Mouse (Mus musculus) liver, postnatal 0 days (tissue): ENCODE measurements around the gene Kdm5a. TPM values are rescaled to one million over a fixed set of nuclear protein-coding genes. Genes with fewer than 3 reads are reported as not detected.

ENCODE experiments used
- ATAC-seq: fragments of 200-750 bp; cut with Nextera tagmentation; 2 replicates; pipeline ENCODE4 v1.8.0; 2017; ENCODE audit warnings: mild to moderate bottlenecking, moderate library complexity
- DNase-seq: peaks from one replicate; pipeline ENCODE4 v3.0.0-alpha.2; 2016
- H3K27ac ChIP-seq: fragments of 300-500 bp; sonication (generic); 2 replicates; pipeline ENCODE4 v1.5.1; 2014; ENCODE audit warnings: antibody characterized with exemption, moderate library complexity, mild to moderate bottlenecking, low read depth
- H3K27me3 ChIP-seq: fragments of 300-500 bp; sonication (generic); 2 replicates; pipeline ENCODE4 v1.6.1; 2014; ENCODE audit warnings: low read length, control low read depth, mixed read lengths; ENCODE audit not compliant: insufficient read depth
- H3K36me3 ChIP-seq: fragments of 300-500 bp; sonication (generic); replicated peaks from 2 replicates; pipeline ENCODE4 v1.6.1; 2014; ENCODE audit warnings: mild to moderate bottlenecking, control low read depth, low read length, moderate library complexity, mixed read lengths; ENCODE audit not compliant: insufficient read depth
- H3K4me1 ChIP-seq: fragments of 300-500 bp; sonication (generic); 2 replicates; pipeline ENCODE4 v1.6.1; 2014; ENCODE audit warnings: antibody characterized with exemption, mild to moderate bottlenecking, control low read depth; ENCODE audit not compliant: insufficient read depth
- H3K4me2 ChIP-seq: fragments of 300-500 bp; sonication (generic); 2 replicates; pipeline ENCODE4 v1.6.1; 2014; ENCODE audit warnings: low read depth, mild to moderate bottlenecking, low read length, moderate library complexity, mixed read lengths
- H3K4me3 ChIP-seq: fragments of 300-500 bp; sonication (generic); 2 replicates; pipeline ENCODE4 v1.5.1; 2014; ENCODE audit warnings: low read depth, low read length
- H3K9ac ChIP-seq: fragments of 300-500 bp; sonication (generic); replicated peaks from 2 replicates; pipeline ENCODE4 v1.6.1; 2014; ENCODE audit warnings: mild to moderate bottlenecking, moderate library complexity
- H3K9me3 ChIP-seq: fragments of 300-500 bp; sonication (generic); 2 replicates; pipeline ENCODE4 v1.6.1; 2016; ENCODE audit warnings: mild to moderate bottlenecking, control low read depth, low read length, mixed read lengths
- CTCF ChIP-seq: sonication (generic); IDR thresholded peaks from 2 replicates; pipeline ENCODE4 v1.5.1; 2016; ENCODE audit warnings: antibody characterized with exemption, low read depth
- EP300 ChIP-seq: IDR thresholded peaks from 2 replicates; pipeline ENCODE4 v1.6.1; 2016; ENCODE audit warnings: antibody characterized with exemption, low read depth, mild to moderate bottlenecking
- WGBS: fragments of 180-500 bp; shearing (Covaris S2); extraction: QIAGEN DNeasy Blood & Tissue Kit; methylation state at CpG from one replicate; pipeline ENCODE4 v1.1.7; 2014; ENCODE audit not compliant: insufficient replicate concordance; 5-methylcytosine and 5-hydroxymethylcytosine counted together
- polyA plus RNA-seq: library from polyadenylated mRNA; unstranded; fragments of >200 nt; fragmentation: Nextera tagmentation; extraction: Ambion mirVana; gene quantifications from 2 replicates; pipeline ENCODE4 v1.2.1, GENCODE M21; 2015

Kdm5a gene
- polyA plus RNA-seq, 1 experiment from 2014 or later: 16.9 TPM

DNA sequence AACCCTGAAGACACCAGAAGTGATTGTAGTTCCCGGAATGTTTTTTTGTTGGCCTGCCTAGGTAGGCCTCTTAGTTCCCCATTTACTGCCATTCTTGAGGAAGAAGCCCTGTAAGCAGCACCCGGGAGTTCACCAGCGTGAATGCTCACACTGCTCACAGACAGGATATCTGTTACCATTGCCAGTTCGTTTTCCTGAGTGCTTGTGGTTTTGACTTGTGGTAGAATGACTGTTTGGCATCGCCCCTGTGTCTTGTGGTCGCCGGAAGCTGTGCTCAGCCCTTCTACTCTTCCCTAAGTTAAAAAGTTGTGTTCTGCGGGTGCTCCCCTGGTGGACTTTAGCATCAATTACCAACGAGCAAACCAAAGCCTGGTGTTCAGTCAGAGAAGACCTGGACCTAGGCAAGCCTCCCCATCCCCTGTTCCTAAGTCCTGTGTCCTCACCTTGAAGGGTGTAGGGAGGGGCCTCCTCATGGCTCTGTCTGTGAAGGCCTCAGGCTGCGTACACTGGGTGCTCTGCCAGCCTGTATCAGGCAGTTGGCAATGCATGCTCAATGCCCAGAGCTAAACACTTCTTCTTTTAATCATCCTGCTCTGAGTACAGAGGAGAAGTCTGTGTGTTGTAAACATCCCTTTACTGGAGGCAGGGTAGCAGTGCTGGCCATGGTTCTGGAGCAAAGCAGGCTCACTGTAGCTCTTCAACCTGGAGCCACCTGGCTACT lies 102.8 kb downstream of the Kdm5a start:
- WGBS: 24% methylated on average over 10 of the region's 10 CpGs

DNA sequence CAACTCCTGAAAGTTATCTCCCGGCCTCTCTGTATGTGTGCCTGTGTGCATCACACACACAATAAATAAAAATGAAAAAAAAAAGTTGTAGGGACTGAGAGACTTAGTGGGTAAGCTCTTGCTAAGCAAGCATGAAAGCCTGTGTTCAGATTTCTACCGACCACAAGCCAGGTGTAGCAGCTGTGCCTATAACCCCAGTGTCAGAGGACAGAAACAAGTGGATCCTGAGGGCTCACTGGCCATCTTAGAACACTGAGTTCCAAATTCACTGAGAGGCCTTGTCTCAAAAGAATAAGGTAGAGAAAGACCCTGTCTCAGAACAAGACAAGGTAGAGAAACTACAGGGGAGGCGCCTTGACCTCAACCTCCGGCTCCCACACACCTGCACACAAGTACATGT lies 104.3 kb downstream of the Kdm5a start:
- no peak overlapping the region for H3K4me2 ChIP-seq
- no peak overlapping the region for H3K9ac ChIP-seq
- no peaks in the 10 kb centered on the region for H3K9me3 ChIP-seq
- peaks cover 69% of the 10 kb centered on the region for H3K4me1 ChIP-seq
- no peaks in the 10 kb centered on the region for H3K27me3 ChIP-seq
- no peak for TF ChIP-seq EP300
- TF ChIP-seq CTCF: no peak
- no peaks in the 10 kb centered on the region for H3K36me3 ChIP-seq
- no peak for DNase-seq
- H3K4me3 ChIP-seq: no peak overlapping the region
- WGBS: 75% methylated on average over 4 of the region's 4 CpGs
- H3K27ac ChIP-seq: no peak overlapping the region
- ATAC-seq: no peak

More for the DNA sequence above, 102.8 kb downstream of the Kdm5a start:
- DNase-seq: peak; percentile 53
- peak overlapping the region; percentile 7; the same call in 1 of the 2 replicates for H3K4me3 ChIP-seq
- no peak overlapping the region; the same call in 1 of the 2 replicates for H3K9ac ChIP-seq
- no peaks in the 10 kb centered on the region for H3K27me3 ChIP-seq
- TF ChIP-seq CTCF (peak; percentile 32), EP300 (peak; percentile 64)
- peaks cover 61% of the 10 kb centered on the region for H3K4me1 ChIP-seq
- H3K27ac ChIP-seq: peak overlapping the region; percentile 86
- H3K4me2 ChIP-seq: peak overlapping the region; percentile 54
- ATAC-seq: peak; percentile 16; the same call in 1 of the 2 replicates
- H3K36me3 ChIP-seq: no peaks in the 10 kb centered on the region
- no peaks in the 10 kb centered on the region for H3K9me3 ChIP-seq

DNA sequence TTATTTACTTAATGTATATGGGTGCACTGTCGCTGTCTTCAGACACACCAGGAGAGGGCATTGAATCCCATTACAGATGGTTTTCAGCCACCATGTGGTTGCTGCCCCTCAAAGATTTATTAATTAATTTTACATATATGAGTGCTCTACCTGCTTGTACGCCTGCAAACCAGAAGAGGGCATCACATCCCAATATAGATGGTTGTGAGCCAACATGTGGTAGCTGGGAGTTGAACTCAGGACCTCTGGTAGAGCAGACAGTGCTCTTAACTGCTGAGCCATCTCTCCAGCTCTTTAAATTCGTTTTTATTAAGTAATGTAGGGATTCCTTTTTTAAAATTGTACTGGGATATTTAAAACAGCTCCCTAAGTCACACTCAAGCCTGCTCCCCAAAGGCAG lies 105.3 kb downstream of the Kdm5a start:
- H3K4me3 ChIP-seq: no peak overlapping the region
- ATAC-seq: no peak
- DNase-seq: no peak
- no peak overlapping the region; the same call in 1 of the 2 replicates for H3K4me2 ChIP-seq
- H3K27me3 ChIP-seq: no peaks in the 10 kb centered on the region
- peak overlapping the region; percentile 73 for H3K27ac ChIP-seq
- peaks cover 75% of the 10 kb centered on the region for H3K4me1 ChIP-seq
- no peaks in the 10 kb centered on the region for H3K9me3 ChIP-seq
- 65% methylated on average over 3 of the region's 3 CpGs for WGBS
- H3K9ac ChIP-seq: no peak overlapping the region
- peak; percentile 50 for TF ChIP-seq CTCF
- no peak for TF ChIP-seq EP300
- H3K36me3 ChIP-seq: peaks cover 6% of the 10 kb centered on the region

DNA sequence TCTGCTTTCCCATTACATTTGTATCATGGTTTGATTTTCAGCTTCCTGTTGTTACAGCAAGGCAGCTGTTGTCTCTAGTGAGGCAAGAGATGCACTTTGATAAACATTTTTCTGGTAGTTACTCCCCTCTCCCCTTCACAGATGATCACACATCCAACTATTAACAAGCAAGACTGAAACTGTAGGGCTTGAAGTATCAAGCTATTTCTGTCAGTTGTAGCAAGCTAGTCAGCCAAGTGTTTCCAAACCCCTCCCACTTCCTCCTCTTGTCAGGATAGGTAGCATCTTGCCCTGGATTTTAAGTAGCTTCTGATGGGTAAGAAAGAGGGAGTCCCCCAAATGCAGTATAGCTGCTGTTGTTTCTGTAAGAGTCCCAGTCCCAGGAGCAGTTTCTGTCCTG lies 105.8 kb downstream of the Kdm5a start:
- Histone ChIP-seq H3K4me3 (no peak overlapping the region), H3K9me3 (no peaks in the 10 kb centered on the region), H3K4me1 (peaks cover 73% of the 10 kb centered on the region), H3K27me3 (no peaks in the 10 kb centered on the region), H3K4me2 (peak overlapping the region; percentile 47), H3K9ac (0 out of 2 replicates have a peak overlapping the region, but pooled peaks have one; percentile 16), H3K36me3 (peaks cover 11% of the 10 kb centered on the region), H3K27ac (peak overlapping the region; percentile 73)
- TF ChIP-seq CTCF (no peak), EP300 (no peak)
- DNase-seq (no peak), ATAC-seq (no peak)

DNA sequence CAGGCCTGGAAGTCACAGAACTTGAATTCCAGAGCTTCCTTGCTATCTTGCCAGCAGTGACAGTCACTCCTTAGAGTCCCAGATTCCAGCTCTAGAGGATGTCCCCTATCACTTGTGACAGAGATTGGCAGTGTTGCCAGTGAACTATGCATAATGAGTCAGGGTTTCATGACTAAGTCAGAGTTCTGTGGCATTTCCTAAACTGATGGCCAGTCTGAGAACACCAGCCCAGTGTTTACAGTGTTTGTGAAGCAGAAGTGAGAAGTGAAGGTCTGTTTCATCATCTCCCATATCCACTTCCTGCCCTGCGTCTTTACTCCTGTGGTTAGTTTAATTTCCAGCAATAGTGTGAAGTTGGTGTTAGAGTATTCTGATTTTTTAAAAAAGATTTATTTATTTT lies 106.7 kb downstream of the Kdm5a start:
- ATAC-seq: peak; percentile 30
- TF ChIP-seq EP300: no peak
- no peak for TF ChIP-seq CTCF
- H3K4me1 ChIP-seq: peaks cover 66% of the 10 kb centered on the region
- DNase-seq: no peak
- peaks cover 20% of the 10 kb centered on the region for H3K36me3 ChIP-seq
- no peak overlapping the region for H3K4me3 ChIP-seq
- H3K9ac ChIP-seq: no peak overlapping the region
- no peaks in the 10 kb centered on the region for H3K27me3 ChIP-seq
- H3K27ac ChIP-seq: peak overlapping the region; percentile 73
- WGBS: 31% methylated on average over 1 of the region's 1 CpGs
- H3K4me2 ChIP-seq: peak overlapping the region; percentile 47; the same call in 1 of the 2 replicates
- no peaks in the 10 kb centered on the region for H3K9me3 ChIP-seq

DNA sequence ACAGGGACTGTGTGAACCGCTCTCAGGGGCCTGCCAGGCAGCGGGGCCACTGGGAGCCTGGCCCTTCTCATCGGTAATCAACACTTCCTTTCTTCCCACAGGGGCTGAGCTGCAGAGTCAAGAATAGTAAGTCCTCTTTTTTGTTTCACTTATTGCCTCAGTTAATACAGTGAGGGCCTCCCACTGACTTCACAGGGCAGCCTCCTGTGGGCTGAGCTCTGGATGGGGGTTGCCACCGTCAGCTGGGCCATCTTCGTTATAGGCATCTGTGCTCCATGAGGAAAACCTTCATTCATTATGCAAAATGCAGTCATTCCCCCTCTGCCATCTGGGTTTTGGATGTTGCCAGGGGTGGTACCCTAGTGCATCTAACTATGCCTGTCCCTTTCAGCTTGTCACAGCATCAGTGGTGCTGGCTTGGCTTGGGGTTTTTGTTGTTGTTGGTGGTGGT lies 108.1 kb downstream of the Kdm5a start:
- 0 out of 2 replicates have a peak overlapping the region, but pooled peaks have one; percentile 47 for H3K9ac ChIP-seq
- TF ChIP-seq EP300: no peak
- no peak for TF ChIP-seq CTCF
- ATAC-seq (no peak), DNase-seq (no peak)
- H3K4me1 ChIP-seq: peaks cover 59% of the 10 kb centered on the region
- H3K9me3 ChIP-seq: no peaks in the 10 kb centered on the region
- peak overlapping the region; percentile 24 for H3K4me2 ChIP-seq
- peak overlapping the region; percentile 70 for H3K27ac ChIP-seq
- peaks cover 33% of the 10 kb centered on the region for H3K36me3 ChIP-seq
- 31% methylated on average over 5 of the region's 5 CpGs for WGBS
- H3K27me3 ChIP-seq: no peaks in the 10 kb centered on the region
- 0 out of 2 replicates have a peak overlapping the region, but pooled peaks have one; percentile 2 for H3K4me3 ChIP-seq
